Mouse (Mus musculus): ENCODE data around the gene Stard7. TPM values are rescaled to one million over a fixed set of nuclear protein-coding genes. Genes with fewer than 3 reads are reported as not detected.

The Stard7 gene
- polyA plus RNA-seq, 1 experiment from 2014 or later = 77.8 TPM

DNA sequence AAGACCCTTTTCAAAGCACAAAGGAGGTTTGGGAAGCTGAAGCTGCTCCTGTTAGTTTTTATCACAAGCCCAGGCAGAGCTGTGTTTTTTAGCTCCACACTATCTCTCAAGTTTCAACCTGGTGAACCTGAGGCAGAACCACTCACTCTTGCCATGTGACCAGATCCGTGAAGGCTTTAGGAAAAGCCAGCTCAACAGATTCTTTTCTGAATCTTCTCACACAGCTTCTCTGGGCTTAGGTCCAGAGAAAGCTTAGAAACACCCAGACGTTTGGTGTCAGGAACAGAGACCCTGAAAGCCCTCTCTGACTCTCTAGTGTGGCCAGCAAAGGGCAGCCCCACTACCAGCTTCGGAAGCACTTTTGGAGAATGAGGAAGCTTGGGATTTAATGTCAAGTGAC is 18.6 kb upstream of the Stard7 start:
- H3K9me3 ChIP-seq (ENCODE audit: control insufficient read depth, low read length) = no peaks in the 10 kb centered on the region
- DNase-seq (ENCODE audit: low spot score) (no peak), ATAC-seq (ENCODE audit: insufficient number of reproducible peaks, low FRiP score, low TSS enrichment, low read depth) (no peak)
- H3K4me2 ChIP-seq (ENCODE audit: low read depth, severe bottlenecking) = no peak overlapping the region
- H3K36me3 ChIP-seq (ENCODE audit: control insufficient read depth, insufficient read depth, low read length) = no peaks in the 10 kb centered on the region
- H3K27ac ChIP-seq (replicated peaks; ENCODE audit: low read depth, low read length) = no peak overlapping the region
- 0 out of 2 replicates have a peak, but pooled peaks cover 5% of the 10 kb centered on the region for H3K4me1 ChIP-seq (ENCODE audit: control insufficient read depth, insufficient read depth, low read length)
- no peak overlapping the region for H3K9ac ChIP-seq (ENCODE audit: low read length)
- no peaks in the 10 kb centered on the region for H3K27me3 ChIP-seq (ENCODE audit: control insufficient read depth, insufficient read depth, low read length)
- 88% methylated on average over 3 of the region's 3 CpGs for WGBS
- no peak overlapping the region for H3K4me3 ChIP-seq (ENCODE audit: low read depth, low read length)

DNA sequence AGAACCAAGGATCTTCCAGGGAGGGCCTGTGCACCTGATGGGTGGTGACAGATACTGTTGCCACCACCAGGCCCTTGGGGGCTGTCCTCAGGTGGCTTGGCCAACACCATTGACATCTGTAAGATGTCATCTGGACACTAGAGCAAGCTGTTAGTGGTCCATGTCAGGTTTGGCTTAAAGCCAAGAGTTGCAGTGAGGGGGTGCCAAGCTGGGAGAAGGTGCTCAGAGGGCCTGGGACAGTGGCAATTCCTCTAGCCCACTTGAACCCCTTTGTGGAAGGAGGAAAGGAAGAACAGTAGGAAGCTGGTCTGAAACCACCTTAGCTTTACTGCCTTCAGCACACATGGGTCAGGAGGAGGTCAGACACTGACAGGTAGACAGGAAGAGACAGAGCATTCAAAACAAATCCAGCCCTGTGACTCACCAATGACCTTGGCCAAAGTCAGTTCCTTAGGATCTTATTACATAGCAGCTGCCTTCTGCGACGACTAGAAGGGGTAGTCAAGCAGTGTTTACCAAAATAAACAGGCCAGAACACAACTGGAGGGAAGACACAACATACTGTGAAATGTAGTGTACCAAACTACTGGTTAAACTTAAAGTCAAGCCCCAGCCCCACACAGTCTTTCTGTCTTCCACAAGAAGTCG is 18.0 kb upstream of the Stard7 start:
- 64% methylated on average over 3 of the region's 3 CpGs for WGBS
- Histone ChIP-seq H3K9ac (ENCODE audit: low read length) (no peak overlapping the region), H3K36me3 (ENCODE audit: control insufficient read depth, insufficient read depth, low read length) (peaks cover 3% of the 10 kb centered on the region; the same call in 1 of the 2 replicates), H3K4me2 (ENCODE audit: low read depth, severe bottlenecking) (no peak overlapping the region), H3K4me3 (ENCODE audit: low read depth, low read length) (no peak overlapping the region), H3K27ac (replicated peaks; ENCODE audit: low read depth, low read length) (no peak overlapping the region), H3K9me3 (ENCODE audit: control insufficient read depth, low read length) (no peaks in the 10 kb centered on the region), H3K27me3 (ENCODE audit: control insufficient read depth, insufficient read depth, low read length) (no peaks in the 10 kb centered on the region), H3K4me1 (ENCODE audit: control insufficient read depth, insufficient read depth, low read length) (0 out of 2 replicates have a peak, but pooled peaks cover 5% of the 10 kb centered on the region)
- ATAC-seq (ENCODE audit: insufficient number of reproducible peaks, low FRiP score, low TSS enrichment, low read depth) = no peak
- no peak for DNase-seq (ENCODE audit: low spot score)

DNA sequence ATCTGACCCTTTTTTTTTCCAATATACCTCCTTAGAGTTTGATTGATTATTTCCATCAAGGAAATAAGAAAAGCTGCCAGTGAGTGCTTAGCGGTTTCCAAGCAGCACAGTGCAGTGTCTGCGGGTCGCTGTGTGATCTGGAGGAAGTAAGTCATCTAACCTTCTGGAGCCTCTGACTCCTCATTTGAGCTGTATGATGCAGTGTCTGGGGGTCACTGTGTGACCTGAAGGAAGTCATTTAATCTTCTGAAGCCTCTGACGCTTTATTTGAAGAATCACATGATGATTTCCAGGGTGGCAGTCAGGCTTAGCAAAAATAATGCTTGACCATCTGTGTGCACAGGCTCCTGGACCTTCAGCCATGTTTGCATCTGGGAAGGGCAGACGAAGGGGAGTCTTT is 17.2 kb upstream of the Stard7 start:
- ATAC-seq (ENCODE audit: insufficient number of reproducible peaks, low FRiP score, low TSS enrichment, low read depth) (no peak), DNase-seq (ENCODE audit: low spot score) (no peak)
- H3K36me3 ChIP-seq (ENCODE audit: control insufficient read depth, insufficient read depth, low read length) = peaks cover 3% of the 10 kb centered on the region; the same call in 1 of the 2 replicates
- no peak overlapping the region for H3K27ac ChIP-seq (replicated peaks; ENCODE audit: low read depth, low read length)
- H3K4me2 ChIP-seq (ENCODE audit: low read depth, severe bottlenecking) = no peak overlapping the region
- WGBS = 74% methylated on average over 5 of the region's 5 CpGs
- H3K27me3 ChIP-seq (ENCODE audit: control insufficient read depth, insufficient read depth, low read length) = no peaks in the 10 kb centered on the region
- H3K4me3 ChIP-seq (ENCODE audit: low read depth, low read length) = no peak overlapping the region
- no peaks in the 10 kb centered on the region for H3K9me3 ChIP-seq (ENCODE audit: control insufficient read depth, low read length)
- no peak overlapping the region for H3K9ac ChIP-seq (ENCODE audit: low read length)
- 0 out of 2 replicates have a peak, but pooled peaks cover 5% of the 10 kb centered on the region for H3K4me1 ChIP-seq (ENCODE audit: control insufficient read depth, insufficient read depth, low read length)

DNA sequence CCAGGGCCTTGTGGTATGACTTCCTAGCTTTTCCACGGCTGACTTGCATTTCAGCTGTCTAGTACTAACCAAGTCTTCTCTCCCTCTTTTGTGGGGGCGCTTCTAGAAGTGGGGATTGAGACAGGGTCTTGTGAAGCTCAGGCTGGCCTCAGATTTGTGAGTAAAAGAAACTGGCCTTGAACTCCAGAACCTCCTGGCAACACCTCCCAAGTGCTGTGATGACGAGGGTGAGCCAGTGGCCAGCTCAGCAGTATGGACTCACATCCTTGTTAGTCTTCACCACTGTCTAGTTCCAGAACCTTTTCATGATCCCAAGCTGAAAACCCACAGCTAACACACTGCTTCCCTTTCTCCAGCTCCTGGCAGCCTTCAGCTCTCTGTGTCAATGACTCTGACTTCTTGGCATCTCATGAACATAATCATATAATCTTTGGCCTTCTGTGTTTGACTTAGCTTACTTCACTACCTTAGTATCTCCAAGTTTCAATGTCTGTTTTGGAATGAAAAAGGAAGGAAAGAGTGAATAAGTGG is 15.3 kb upstream of the Stard7 start:
- Histone ChIP-seq H3K4me3 (ENCODE audit: low read depth, low read length) (no peak overlapping the region), H3K27ac (replicated peaks; ENCODE audit: low read depth, low read length) (no peak overlapping the region), H3K4me1 (ENCODE audit: control insufficient read depth, insufficient read depth, low read length) (no peaks in the 10 kb centered on the region), H3K36me3 (ENCODE audit: control insufficient read depth, insufficient read depth, low read length) (peaks cover 3% of the 10 kb centered on the region), H3K27me3 (ENCODE audit: control insufficient read depth, insufficient read depth, low read length) (no peaks in the 10 kb centered on the region), H3K9me3 (ENCODE audit: control insufficient read depth, low read length) (no peaks in the 10 kb centered on the region), H3K9ac (ENCODE audit: low read length) (no peak overlapping the region), H3K4me2 (ENCODE audit: low read depth, severe bottlenecking) (no peak overlapping the region)
- WGBS = 82% methylated on average over 3 of the region's 3 CpGs
- ATAC-seq (ENCODE audit: insufficient number of reproducible peaks, low FRiP score, low TSS enrichment, low read depth) (no peak), DNase-seq (ENCODE audit: low spot score) (no peak)

DNA sequence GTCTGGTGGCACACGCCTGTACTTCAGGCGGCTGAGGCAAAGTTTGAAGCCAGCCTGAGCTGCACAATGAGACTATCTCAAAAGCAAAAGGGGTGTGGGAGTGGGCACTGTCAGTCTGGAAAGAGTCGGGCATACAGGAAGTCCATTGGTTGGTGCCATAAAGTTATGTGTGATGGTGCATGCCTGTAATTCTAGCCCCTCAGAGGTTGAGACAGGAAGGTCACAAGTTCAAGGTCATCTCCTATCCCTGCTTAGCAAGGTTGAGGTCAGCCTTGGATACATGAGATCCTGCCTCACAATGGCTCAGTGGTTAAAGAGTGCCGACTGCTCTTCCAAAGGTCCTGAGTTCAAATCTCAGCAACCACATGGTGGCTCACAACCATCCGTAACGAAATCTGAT is 14.7 kb upstream of the Stard7 start:
- H3K4me1 ChIP-seq (ENCODE audit: control insufficient read depth, insufficient read depth, low read length) = no peaks in the 10 kb centered on the region
- H3K9ac ChIP-seq (ENCODE audit: low read length) = no peak overlapping the region
- WGBS = 89% methylated on average over 6 of the region's 6 CpGs
- DNase-seq (ENCODE audit: low spot score) (no peak), ATAC-seq (ENCODE audit: insufficient number of reproducible peaks, low FRiP score, low TSS enrichment, low read depth) (no peak)
- H3K9me3 ChIP-seq (ENCODE audit: control insufficient read depth, low read length) = no peaks in the 10 kb centered on the region
- no peaks in the 10 kb centered on the region for H3K27me3 ChIP-seq (ENCODE audit: control insufficient read depth, insufficient read depth, low read length)
- H3K27ac ChIP-seq (replicated peaks; ENCODE audit: low read depth, low read length) = no peak overlapping the region
- H3K4me3 ChIP-seq (ENCODE audit: low read depth, low read length) = no peak overlapping the region
- H3K36me3 ChIP-seq (ENCODE audit: control insufficient read depth, insufficient read depth, low read length) = peaks cover 3% of the 10 kb centered on the region
- H3K4me2 ChIP-seq (ENCODE audit: low read depth, severe bottlenecking) = no peak overlapping the region

DNA sequence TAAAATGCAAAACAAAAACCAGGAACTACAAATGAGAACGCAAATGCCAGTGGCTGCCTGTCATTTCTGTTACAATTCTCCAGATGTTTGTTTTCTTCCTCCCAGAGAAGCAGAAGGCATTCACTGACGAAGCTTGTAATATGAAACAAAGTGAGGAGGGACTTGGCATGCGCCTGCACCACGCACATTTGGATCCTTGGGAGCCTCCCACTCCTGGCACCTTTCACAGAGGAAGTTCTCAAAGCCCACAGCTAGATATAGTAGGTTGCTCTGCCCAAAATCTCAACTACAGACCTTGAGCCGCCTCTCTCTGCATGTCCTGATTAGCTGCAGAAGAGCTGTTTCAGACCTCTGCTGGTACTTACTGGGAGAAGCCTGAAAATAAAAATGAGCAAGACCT is 10.7 kb upstream of the Stard7 start:
- Histone ChIP-seq H3K4me1 (ENCODE audit: control insufficient read depth, insufficient read depth, low read length) (no peaks in the 10 kb centered on the region), H3K27ac (replicated peaks; ENCODE audit: low read depth, low read length) (no peak overlapping the region), H3K27me3 (ENCODE audit: control insufficient read depth, insufficient read depth, low read length) (no peaks in the 10 kb centered on the region), H3K36me3 (ENCODE audit: control insufficient read depth, insufficient read depth, low read length) (peaks cover 3% of the 10 kb centered on the region), H3K4me2 (ENCODE audit: low read depth, severe bottlenecking) (no peak overlapping the region), H3K9me3 (ENCODE audit: control insufficient read depth, low read length) (no peaks in the 10 kb centered on the region), H3K4me3 (ENCODE audit: low read depth, low read length) (no peak overlapping the region), H3K9ac (ENCODE audit: low read length) (no peak overlapping the region)
- DNase-seq (ENCODE audit: low spot score) (no peak), ATAC-seq (ENCODE audit: insufficient number of reproducible peaks, low FRiP score, low TSS enrichment, low read depth) (no peak)
- 89% methylated on average over 5 of the region's 5 CpGs for WGBS

DNA sequence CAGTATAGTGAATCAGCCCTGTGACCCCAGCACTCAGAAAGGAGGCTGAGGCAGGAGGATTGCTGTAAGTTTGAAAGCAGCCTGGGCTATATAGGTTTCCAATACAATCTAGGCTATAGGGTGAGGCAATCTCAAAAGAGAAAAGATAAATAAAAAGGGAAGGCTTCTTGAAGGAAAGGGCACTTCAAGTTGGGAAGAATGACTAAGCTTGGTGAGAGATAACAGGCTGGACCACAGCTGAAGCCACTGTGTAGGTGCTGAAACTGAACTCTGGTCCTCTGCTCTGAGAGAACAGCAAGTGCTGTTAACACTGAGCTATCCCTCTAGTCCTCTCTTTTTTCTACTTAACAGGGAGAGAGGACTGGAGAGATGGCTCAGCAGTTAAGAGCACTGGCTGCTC is 7.5 kb upstream of the Stard7 start:
- H3K27ac ChIP-seq (replicated peaks; ENCODE audit: low read depth, low read length) = no peak overlapping the region
- H3K9ac ChIP-seq (ENCODE audit: low read length) = no peak overlapping the region
- no peaks in the 10 kb centered on the region for H3K9me3 ChIP-seq (ENCODE audit: control insufficient read depth, low read length)
- H3K4me1 ChIP-seq (ENCODE audit: control insufficient read depth, insufficient read depth, low read length) = no peaks in the 10 kb centered on the region
- H3K27me3 ChIP-seq (ENCODE audit: control insufficient read depth, insufficient read depth, low read length) = no peaks in the 10 kb centered on the region
- no peak overlapping the region for H3K4me3 ChIP-seq (ENCODE audit: low read depth, low read length)
- H3K36me3 ChIP-seq (ENCODE audit: control insufficient read depth, insufficient read depth, low read length) = no peaks in the 10 kb centered on the region; the same call in 1 of the 2 replicates
- DNase-seq (ENCODE audit: low spot score) = no peak
- ATAC-seq (ENCODE audit: insufficient number of reproducible peaks, low FRiP score, low TSS enrichment, low read depth) = no peak
- no peak overlapping the region for H3K4me2 ChIP-seq (ENCODE audit: low read depth, severe bottlenecking)

DNA sequence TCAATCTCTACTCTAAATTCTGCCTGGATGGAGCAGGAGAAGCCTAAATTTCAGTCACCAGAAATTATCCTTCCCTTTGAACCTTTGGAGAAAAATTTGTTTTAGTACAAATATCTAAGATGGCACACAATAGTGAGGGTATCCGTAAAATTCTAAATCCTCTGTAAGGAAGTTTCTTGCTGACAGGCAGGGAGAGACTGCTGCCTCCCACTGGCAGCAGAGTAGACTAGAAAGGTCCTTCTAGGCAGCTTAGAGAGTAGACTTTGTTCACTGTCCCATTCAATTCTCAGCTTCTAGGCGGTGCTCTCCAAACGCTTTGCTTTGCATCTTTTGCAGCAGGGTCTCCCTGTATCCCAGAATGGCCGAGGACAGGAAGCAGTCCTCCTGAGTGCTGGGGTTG is 2.2 kb upstream of the Stard7 start:
- no peak for ATAC-seq (ENCODE audit: insufficient number of reproducible peaks, low FRiP score, low TSS enrichment, low read depth)

More for the DNA sequence above, 2.2 kb upstream of the Stard7 start:
- Histone ChIP-seq H3K4me3 (ENCODE audit: low read depth, low read length) (no peak overlapping the region), H3K4me2 (ENCODE audit: low read depth, severe bottlenecking) (no peak overlapping the region), H3K27ac (replicated peaks; ENCODE audit: low read depth, low read length) (no peak overlapping the region), H3K27me3 (ENCODE audit: control insufficient read depth, insufficient read depth, low read length) (no peaks in the 10 kb centered on the region), H3K9me3 (ENCODE audit: control insufficient read depth, low read length) (no peaks in the 10 kb centered on the region), H3K4me1 (ENCODE audit: control insufficient read depth, insufficient read depth, low read length) (no peaks in the 10 kb centered on the region), H3K9ac (ENCODE audit: low read length) (no peak overlapping the region), H3K36me3 (ENCODE audit: control insufficient read depth, insufficient read depth, low read length) (no peaks in the 10 kb centered on the region)
- no peak for DNase-seq (ENCODE audit: low spot score)
- 59% methylated on average over 4 of the region's 4 CpGs for WGBS
